Mouse (Mus musculus) stomach, postnatal 0 days (tissue): Measurements from ENCODE around the gene Tbc1d4. TPM values are rescaled to one million over a fixed set of nuclear protein-coding genes. Genes with fewer than 3 reads are reported as not detected.
A peak's percentile ranks its signal among the peaks of the same experiment; 100 is the strongest.

Experiments
- ATAC-seq: fragments of 200-750 bp; cut with Nextera tagmentation; 2 replicates; pipeline ENCODE4 v1.8.0; 2017; ENCODE audit not compliant: low FRiP score, low TSS enrichment
- DNase-seq: peaks from one replicate; pipeline ENCODE4 v3.0.0-alpha.2; 2016; ENCODE audit warnings: low spot score
- H3K27ac ChIP-seq: fragments of 300-500 bp; sonication (generic); replicated peaks from 2 replicates; pipeline ENCODE4 v1.5.1; 2014; ENCODE audit warnings: mild to moderate bottlenecking, control low read depth
- H3K27me3 ChIP-seq: fragments of 300-500 bp; sonication (generic); 2 replicates; pipeline ENCODE4 v1.6.1; 2014; ENCODE audit warnings: low read length; ENCODE audit not compliant: control insufficient read depth, insufficient read depth
- H3K36me3 ChIP-seq: fragments of 300-500 bp; sonication (generic); 2 replicates; pipeline ENCODE4 v1.6.1; 2014; ENCODE audit warnings: low read length, mixed read lengths; ENCODE audit not compliant: control insufficient read depth, insufficient read depth
- H3K4me1 ChIP-seq: fragments of 300-500 bp; sonication (generic); replicated peaks from 2 replicates; pipeline ENCODE4 v1.6.1; 2014; ENCODE audit warnings: antibody characterized with exemption; ENCODE audit not compliant: control insufficient read depth, insufficient read depth
- H3K4me2 ChIP-seq: fragments of 300-500 bp; sonication (generic); replicated peaks from 2 replicates; pipeline ENCODE4 v1.6.1; 2014; ENCODE audit warnings: low read depth, mild to moderate bottlenecking, control low read depth, moderate library complexity
- H3K4me3 ChIP-seq: fragments of 300-500 bp; sonication (generic); 2 replicates; pipeline ENCODE4 v1.5.1; 2014; ENCODE audit warnings: low read depth, low read length, control low read depth
- H3K9ac ChIP-seq: fragments of 300-500 bp; sonication (generic); 2 replicates; pipeline ENCODE4 v1.6.1; 2014; ENCODE audit warnings: mild to moderate bottlenecking, low read length, control low read depth, mixed read lengths
- H3K9me3 ChIP-seq: fragments of 300-500 bp; sonication (generic); 2 replicates; pipeline ENCODE4 v1.6.1; 2016; ENCODE audit warnings: low read length; ENCODE audit not compliant: control insufficient read depth
- CTCF ChIP-seq: IDR thresholded peaks from 2 replicates; pipeline ENCODE4 v1.5.1; 2016; ENCODE audit warnings: antibody characterized with exemption, low read depth, mild to moderate bottlenecking, moderate library complexity
- EP300 ChIP-seq: optimal IDR thresholded peaks from 2 replicates; pipeline ENCODE3; 2016; ENCODE audit warnings: antibody characterized with exemption
- whole genome bisulfite sequencing: fragments of 180-500 bp; shearing (Covaris S2); extraction: QIAGEN DNeasy Blood & Tissue Kit; methylation state at CpG from one replicate; pipeline ENCODE4 v1.1.7; 2014; 5-methylcytosine and 5-hydroxymethylcytosine counted together
- polyA plus RNA-seq: library from polyadenylated mRNA; unstranded; fragments of >200 nt; fragmentation: Nextera tagmentation; extraction: Ambion mirVana; gene quantifications from 2 replicates; pipeline ENCODE4 v1.2.1, GENCODE M21; 2015

Tbc1d4 gene
- polyA plus RNA-seq = 3.9 and 4.4 TPM in 2 replicates

- peak; percentile 87 for ATAC-seq
- under 1% methylated on average over 62 of the region's 62 CpGs for WGBS
- H3K4me2 ChIP-seq = peak within 1 kb of the TSS; percentile 100
- H3K27ac ChIP-seq = peak within 1 kb of the TSS; percentile 53; the same call in 1 of the 2 replicates
- DNase-seq = peak; percentile 82
- TF ChIP-seq EP300 (no peak), CTCF (peak; percentile 85)
- H3K4me3 ChIP-seq = peak within 1 kb of the TSS; percentile 82
- no peaks in the 10 kb centered on the region for H3K9me3 ChIP-seq
- peak within 1 kb of the TSS; percentile 72 for H3K9ac ChIP-seq
- H3K36me3 ChIP-seq = no peaks in the 10 kb centered on the region
- H3K27me3 ChIP-seq = no peaks in the 10 kb centered on the region
- H3K4me1 ChIP-seq = no peaks in the 10 kb centered on the region
These were observed at the start of gene Tbc1d4 for GRCm38 (mm10) chr14:101608519-101609368. Tbc1d4 (minus strand) TSS chr14:101609191.

GRCm38 (mm10) chr14:101656307-101656706, 47.3 kb upstream of the Tbc1d4 start:
- Histone ChIP-seq H3K27ac (no peak overlapping the region), H3K9ac (no peak overlapping the region), H3K36me3 (no peaks in the 10 kb centered on the region), H3K4me2 (no peak overlapping the region), H3K9me3 (no peaks in the 10 kb centered on the region), H3K4me3 (no peak overlapping the region), H3K4me1 (no peaks in the 10 kb centered on the region), H3K27me3 (no peaks in the 10 kb centered on the region)
- ATAC-seq (no peak), DNase-seq (no peak)
- 83% methylated on average over 10 of the region's 10 CpGs for WGBS
- no peak for TF ChIP-seq CTCF
- no peak for TF ChIP-seq EP300

GRCm38 (mm10) chr14:101654526-101654909, 45.5 kb upstream of the Tbc1d4 start:
- no peaks in the 10 kb centered on the region for H3K27me3 ChIP-seq
- no peaks in the 10 kb centered on the region for H3K36me3 ChIP-seq
- 2% methylated on average over 10 of the region's 10 CpGs for WGBS
- H3K9me3 ChIP-seq = no peaks in the 10 kb centered on the region
- peak; percentile 31 for DNase-seq
- TF ChIP-seq CTCF = no peak
- TF ChIP-seq EP300 = no peak
- no peaks in the 10 kb centered on the region for H3K4me1 ChIP-seq
- peak overlapping the region; percentile 97 for H3K4me2 ChIP-seq
- ATAC-seq = peak; percentile 46
- H3K9ac ChIP-seq = peak overlapping the region; percentile 79
- peak overlapping the region; percentile 96 for H3K4me3 ChIP-seq
- H3K27ac ChIP-seq = peak overlapping the region; percentile 79

GRCm38 (mm10) chr14:101653581-101654525, 44.9 kb upstream of the Tbc1d4 start, which contains the start of gene Uchl3:
Uchl3 (plus strand) TSS chr14:101653967.
- peak within 1 kb of the TSS; percentile 79 for H3K9ac ChIP-seq
- peak; percentile 93 for ATAC-seq
- peak within 1 kb of the TSS; percentile 97 for H3K4me2 ChIP-seq
- no peaks in the 10 kb centered on the region for H3K9me3 ChIP-seq
- H3K36me3 ChIP-seq = no peaks in the 10 kb centered on the region
- H3K27me3 ChIP-seq = no peaks in the 10 kb centered on the region
- H3K27ac ChIP-seq = peak within 1 kb of the TSS; percentile 79
- under 1% methylated on average over 76 of the region's 81 CpGs for WGBS
- peak; percentile 49 for TF ChIP-seq EP300
- peak; percentile 97 for TF ChIP-seq CTCF
- H3K4me1 ChIP-seq = no peaks in the 10 kb centered on the region
- H3K4me3 ChIP-seq = peak within 1 kb of the TSS; percentile 96
- peak; percentile 97 for DNase-seq

- Histone ChIP-seq H3K27ac (no peak overlapping the region), H3K9ac (no peak overlapping the region), H3K27me3 (no peaks in the 10 kb centered on the region), H3K9me3 (no peaks in the 10 kb centered on the region), H3K36me3 (no peaks in the 10 kb centered on the region), H3K4me3 (no peak overlapping the region), H3K4me1 (no peaks in the 10 kb centered on the region), H3K4me2 (no peak overlapping the region)
- DNase-seq (no peak), ATAC-seq (no peak)
- no peak for TF ChIP-seq CTCF
- no peak for TF ChIP-seq EP300
- 72% methylated on average over 6 of the region's 6 CpGs for WGBS
These were observed 43.6 kb upstream of the Tbc1d4 start for GRCm38 (mm10) chr14:101652571-101652970.
